Mouse (Mus musculus) liver, embryonic 14.5 days (tissue): Measurements from ENCODE around the gene Stk33. TPM values are rescaled to one million over a fixed set of nuclear protein-coding genes. Genes with fewer than 3 reads are reported as not detected.

Experiments used
- ATAC-seq: fragments of 200-750 bp; cut with Nextera tagmentation; 2 replicates; pipeline ENCODE4 v1.8.0; 2017; ENCODE audit warnings: moderate number of reproducible peaks, mild to moderate bottlenecking, moderate library complexity; ENCODE audit not compliant: insufficient read depth
- DNase-seq, 3 experiments: peaks; one replicate each; pipeline ENCODE4 v3.0.0-alpha.2; 2012 to 2013; ENCODE audit warnings: low read depth in 3 of 3, low spot score in 3 of 3
- H3K27ac ChIP-seq: fragments of 300-500 bp; sonication (generic); 2 replicates; pipeline ENCODE4 v1.5.1; 2014; ENCODE audit warnings: moderate library complexity, mild to moderate bottlenecking, control low read depth, inconsistent platforms
- H3K27me3 ChIP-seq: fragments of 300-500 bp; sonication (generic); 2 replicates; pipeline ENCODE4 v1.6.1; 2014; ENCODE audit warnings: mild to moderate bottlenecking, low read length, moderate library complexity; ENCODE audit not compliant: control insufficient read depth, insufficient read depth
- H3K36me3 ChIP-seq: fragments of 300-500 bp; sonication (generic); replicated peaks from 2 replicates; pipeline ENCODE4 v1.6.1; 2014; ENCODE audit warnings: low read depth; ENCODE audit not compliant: control insufficient read depth, insufficient read depth
- H3K4me1 ChIP-seq, 2 experiments: fragments of 200-500 bp in 1 of 2; fragments of 300-500 bp in 1 of 2; sonication (generic) in 1 of 2; replicated peaks; 2 replicates each; pipeline ENCODE4 v1.6.1; 2012 to 2014; ENCODE audit warnings: antibody characterized with exemption in 1 of 2, inconsistent platforms in 1 of 2, low read length in 1 of 2; ENCODE audit not compliant: control insufficient read depth in 2 of 2, insufficient read depth in 2 of 2
- H3K4me2 ChIP-seq: fragments of 300-500 bp; sonication (generic); 2 replicates; pipeline ENCODE4 v1.6.1; 2014; ENCODE audit warnings: low read depth, mild to moderate bottlenecking, control low read depth, moderate library complexity
- H3K4me3 ChIP-seq, 2 experiments: fragments of 200-500 bp in 1 of 2; fragments of 300-500 bp in 1 of 2; sonication (generic) in 1 of 2; 2 replicates each; pipeline ENCODE4 v1.5.1; 2012 to 2014; ENCODE audit warnings: low read depth in 2 of 2, low read length in 2 of 2, mild to moderate bottlenecking in 2 of 2, control low read depth in 1 of 2, inconsistent platforms in 1 of 2, moderate library complexity in 1 of 2; ENCODE audit not compliant: insufficient read depth in 1 of 2
- H3K9ac ChIP-seq: fragments of 300-500 bp; sonication (generic); replicated peaks from 2 replicates; pipeline ENCODE4 v1.6.1; 2014; ENCODE audit warnings: mild to moderate bottlenecking, control low read depth, moderate library complexity
- H3K9me3 ChIP-seq: fragments of 300-500 bp; sonication (generic); 2 replicates; pipeline ENCODE4 v1.6.1; 2016; ENCODE audit warnings: low read length, mixed read lengths; ENCODE audit not compliant: control insufficient read depth
- CTCF ChIP-seq: IDR thresholded peaks from 2 replicates; pipeline ENCODE4 v1.5.1; 2016; ENCODE audit warnings: antibody characterized with exemption, low read depth, control low read depth
- EP300 ChIP-seq: IDR thresholded peaks from 2 replicates; pipeline ENCODE4 v1.6.1; 2016; ENCODE audit warnings: antibody characterized with exemption, low read depth
- WGBS: fragments of 180-500 bp; shearing (Covaris S2); extraction: QIAGEN DNeasy Blood & Tissue Kit; methylation state at CpG from one replicate; pipeline ENCODE4 v1.1.7; 2014; ENCODE audit not compliant: insufficient replicate concordance; 5-methylcytosine and 5-hydroxymethylcytosine counted together
- polyA plus RNA-seq, 2 experiments: library from polyadenylated mRNA; depleted of rRNA in 1 of 2; stranded (reverse) in 1 of 2; unstranded in 1 of 2; fragments of >200 nt; fragmentation: Nextera tagmentation in 1 of 2; extraction: Ambion mirVana in 1 of 2; gene quantifications; 2 replicates each; pipeline versions ENCODE4 v1.2.1 to v1.2.3; 2012 to 2014

Stk33 gene
- polyA plus RNA-seq, 2 experiments: not detected

DNA sequence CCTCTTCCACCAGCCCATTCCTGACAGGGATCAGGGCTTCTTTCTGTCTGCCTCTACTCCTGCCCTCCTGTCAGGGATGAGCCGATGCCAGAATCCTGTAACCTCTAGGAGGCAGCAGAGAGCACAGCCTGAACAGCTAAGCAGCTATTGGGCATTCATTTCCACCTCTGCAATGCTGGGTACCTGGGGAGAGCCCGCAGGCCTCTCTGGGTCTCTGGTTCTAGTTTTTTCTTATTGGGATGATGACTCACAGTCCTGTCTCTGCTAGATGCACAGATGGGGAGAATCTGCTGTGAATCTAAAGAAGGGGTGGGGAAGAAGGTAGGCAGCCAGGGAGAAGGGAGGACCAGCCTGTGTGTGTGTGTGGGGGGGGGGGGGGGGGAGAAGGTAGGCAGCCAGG lies 208.1 kb downstream of the Stk33 start:
- Histone ChIP-seq H3K4me2 (no peak overlapping the region), H3K9me3 (no peaks in the 10 kb centered on the region), H3K4me1 (no peaks in the 10 kb centered on the region), H3K9ac (no peak overlapping the region), H3K27me3 (no peaks in the 10 kb centered on the region), H3K27ac (no peak overlapping the region), H3K4me3 (no peak overlapping the region), H3K36me3 (no peaks in the 10 kb centered on the region)
- peak in 1 of 3 experiments; percentile 18 for DNase-seq
- WGBS: 18% methylated on average over 2 of the region's 2 CpGs
- ATAC-seq: no peak
- TF ChIP-seq CTCF (peak; percentile 86), EP300 (no peak)

Other genes with a start within 250 kb of the Stk33 start
- gene Trim66, start 69.1 kb upstream of the Stk33 start, polyA plus RNA-seq (2012; rRNA removed): 0.03 TPM in 2 replicates
- 0.03 TPM in 1 of 2 replicates, not detected in the other for gene Trim66, start 69.1 kb upstream of the Stk33 start, polyA plus RNA-seq (2014; fragmentation: Nextera tagmentation; extraction: Ambion mirVana)
- gene Rpl27a, start 80.1 kb upstream of the Stk33 start, polyA plus RNA-seq (2012; rRNA removed): 389 and 486 TPM in 2 replicates
- gene Rpl27a, start 80.1 kb upstream of the Stk33 start, polyA plus RNA-seq (2014; fragmentation: Nextera tagmentation; extraction: Ambion mirVana): 93.6 and 94.5 TPM in 2 replicates